Mouse (Mus musculus) stomach, postnatal 0 days (tissue): Measurements from ENCODE around the gene Akap1. TPM values are rescaled to one million over a fixed set of nuclear protein-coding genes. Genes with fewer than 3 reads are reported as not detected.
"Not testable (repeated sequence)": the region's sequence is repeated elsewhere in the genome, so short reads cannot be mapped to it uniquely, and the experiment has no call there.

Source experiments
- ATAC-seq: fragments of 200-750 bp; cut with Nextera tagmentation; 2 replicates; pipeline ENCODE4 v1.8.0; 2017; ENCODE audit not compliant: low FRiP score, low TSS enrichment
- DNase-seq: peaks from one replicate; pipeline ENCODE4 v3.0.0-alpha.2; 2016; ENCODE audit warnings: low spot score
- H3K27ac ChIP-seq: fragments of 300-500 bp; sonication (generic); replicated peaks from 2 replicates; pipeline ENCODE4 v1.5.1; 2014; ENCODE audit warnings: mild to moderate bottlenecking, control low read depth
- H3K27me3 ChIP-seq: fragments of 300-500 bp; sonication (generic); 2 replicates; pipeline ENCODE4 v1.6.1; 2014; ENCODE audit warnings: low read length; ENCODE audit not compliant: control insufficient read depth, insufficient read depth
- H3K36me3 ChIP-seq: fragments of 300-500 bp; sonication (generic); 2 replicates; pipeline ENCODE4 v1.6.1; 2014; ENCODE audit warnings: low read length, mixed read lengths; ENCODE audit not compliant: control insufficient read depth, insufficient read depth
- H3K4me1 ChIP-seq: fragments of 300-500 bp; sonication (generic); replicated peaks from 2 replicates; pipeline ENCODE4 v1.6.1; 2014; ENCODE audit warnings: antibody characterized with exemption; ENCODE audit not compliant: control insufficient read depth, insufficient read depth
- H3K4me2 ChIP-seq: fragments of 300-500 bp; sonication (generic); replicated peaks from 2 replicates; pipeline ENCODE4 v1.6.1; 2014; ENCODE audit warnings: low read depth, mild to moderate bottlenecking, control low read depth, moderate library complexity
- H3K4me3 ChIP-seq: fragments of 300-500 bp; sonication (generic); 2 replicates; pipeline ENCODE4 v1.5.1; 2014; ENCODE audit warnings: low read depth, low read length, control low read depth
- H3K9ac ChIP-seq: fragments of 300-500 bp; sonication (generic); 2 replicates; pipeline ENCODE4 v1.6.1; 2014; ENCODE audit warnings: mild to moderate bottlenecking, low read length, control low read depth, mixed read lengths
- H3K9me3 ChIP-seq: fragments of 300-500 bp; sonication (generic); 2 replicates; pipeline ENCODE4 v1.6.1; 2016; ENCODE audit warnings: low read length; ENCODE audit not compliant: control insufficient read depth
- CTCF ChIP-seq: IDR thresholded peaks from 2 replicates; pipeline ENCODE4 v1.5.1; 2016; ENCODE audit warnings: antibody characterized with exemption, low read depth, mild to moderate bottlenecking, moderate library complexity
- EP300 ChIP-seq: optimal IDR thresholded peaks from 2 replicates; pipeline ENCODE3; 2016; ENCODE audit warnings: antibody characterized with exemption
- WGBS: fragments of 180-500 bp; shearing (Covaris S2); extraction: QIAGEN DNeasy Blood & Tissue Kit; methylation state at CpG from one replicate; pipeline ENCODE4 v1.1.7; 2014; 5-methylcytosine and 5-hydroxymethylcytosine counted together
- polyA plus RNA-seq: library from polyadenylated mRNA; unstranded; fragments of >200 nt; fragmentation: Nextera tagmentation; extraction: Ambion mirVana; gene quantifications from 2 replicates; pipeline ENCODE4 v1.2.1, GENCODE M21; 2015

Akap1 gene
- polyA plus RNA-seq, 1 experiment from 2014 or later = 14.4 TPM

DNA sequence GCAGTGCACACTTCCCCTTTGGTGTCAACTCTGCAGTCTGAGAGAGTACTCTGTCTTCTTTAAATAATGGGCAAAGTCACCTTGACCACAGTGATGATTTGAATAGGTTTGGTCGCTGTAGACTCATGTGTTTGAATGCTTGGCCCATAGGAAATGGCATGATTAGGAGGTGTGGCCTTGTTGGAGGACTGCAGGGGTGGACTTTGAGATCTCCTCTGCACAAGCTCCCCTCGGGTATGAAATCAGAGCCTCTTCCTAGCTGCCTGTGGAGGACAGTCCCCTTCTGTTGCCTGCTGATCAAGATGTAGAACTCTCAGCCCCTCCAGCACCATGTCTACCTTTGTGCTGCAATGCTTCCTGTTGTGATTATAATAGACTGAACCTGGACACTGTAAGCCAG is 39.7 kb upstream of the Akap1 start:
- no peaks in the 10 kb centered on the region for H3K36me3 ChIP-seq
- 55% methylated on average over 2 of the region's 2 CpGs for WGBS
- H3K9ac ChIP-seq = no peak overlapping the region
- H3K4me1 ChIP-seq = no peaks in the 10 kb centered on the region
- no peak for DNase-seq
- no peak overlapping the region for H3K27ac ChIP-seq
- H3K4me2 ChIP-seq = no peak overlapping the region
- no peak overlapping the region for H3K4me3 ChIP-seq
- no peak for ATAC-seq
- H3K27me3 ChIP-seq = no peaks in the 10 kb centered on the region
- TF ChIP-seq EP300 (no peak), CTCF (no peak)
- H3K9me3 ChIP-seq = no peaks in the 10 kb centered on the region

GRCm38 (mm10) chr11:88902762-88903161 is 38.4 kb upstream of the Akap1 start:
- 54% methylated on average over 6 of the region's 6 CpGs for WGBS

GRCm38 (mm10) chr11:88901341-88901802 is 37.0 kb upstream of the Akap1 start:
- no peak for TF ChIP-seq CTCF
- TF ChIP-seq EP300 = no peak
- no peaks in the 10 kb centered on the region for H3K27me3 ChIP-seq
- no peak overlapping the region for H3K9ac ChIP-seq
- no peaks in the 10 kb centered on the region for H3K36me3 ChIP-seq
- no peaks in the 10 kb centered on the region for H3K4me1 ChIP-seq
- 50% methylated on average over 7 of the region's 7 CpGs for WGBS
- H3K9me3 ChIP-seq = no peaks in the 10 kb centered on the region
- no peak overlapping the region for H3K4me3 ChIP-seq
- 0 out of 2 replicates have a peak, but pooled peaks have one; percentile 43 for ATAC-seq
- no peak for DNase-seq
- H3K4me2 ChIP-seq = no peak overlapping the region
- H3K27ac ChIP-seq = peak overlapping the region; percentile 45; the same call in 1 of the 2 replicates

More at GRCm38 (mm10) chr11:88902762-88903161, 38.4 kb upstream of the Akap1 start:
- no peak overlapping the region for H3K4me3 ChIP-seq
- no peak overlapping the region for H3K27ac ChIP-seq
- ATAC-seq (no peak; the same call in 1 of the 2 replicates), DNase-seq (no peak)
- no peaks in the 10 kb centered on the region for H3K36me3 ChIP-seq
- H3K9ac ChIP-seq = no peak overlapping the region
- H3K27me3 ChIP-seq = no peaks in the 10 kb centered on the region
- no peaks in the 10 kb centered on the region for H3K9me3 ChIP-seq
- H3K4me2 ChIP-seq = no peak overlapping the region
- no peaks in the 10 kb centered on the region for H3K4me1 ChIP-seq
- no peak for TF ChIP-seq CTCF
- TF ChIP-seq EP300 = no peak

DNA sequence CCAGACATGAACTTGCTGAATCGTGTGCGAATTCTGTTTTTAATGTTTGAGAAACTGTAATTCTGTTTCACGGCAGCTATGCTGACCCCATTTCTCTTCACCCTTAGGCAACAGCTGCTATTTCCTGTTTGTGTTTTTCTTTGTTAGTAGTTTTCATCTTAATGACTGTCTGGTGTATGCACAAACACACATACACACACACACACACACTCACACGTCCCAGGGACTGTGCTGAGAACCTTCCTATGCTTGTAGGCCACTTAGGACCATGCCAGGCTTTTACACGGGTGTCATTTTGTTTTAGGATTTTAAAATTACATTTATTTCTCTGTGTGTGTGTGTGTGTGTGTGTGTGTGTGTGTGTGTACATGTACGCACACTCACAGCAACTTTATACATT is 35.2 kb upstream of the Akap1 start:
- no peak overlapping the region for H3K9ac ChIP-seq
- no peaks in the 10 kb centered on the region for H3K27me3 ChIP-seq
- H3K4me2 ChIP-seq = no peak overlapping the region
- no peaks in the 10 kb centered on the region for H3K4me1 ChIP-seq
- DNase-seq = no peak
- H3K36me3 ChIP-seq = no peaks in the 10 kb centered on the region
- H3K9me3 ChIP-seq = no peaks in the 10 kb centered on the region
- H3K27ac ChIP-seq = no peak overlapping the region
- 90% methylated on average over 6 of the region's 6 CpGs for WGBS
- ATAC-seq = no peak
- no peak for TF ChIP-seq EP300
- no peak for TF ChIP-seq CTCF
- H3K4me3 ChIP-seq = no peak overlapping the region

- DNase-seq (no peak), ATAC-seq (no peak)
- no peak overlapping the region for H3K4me2 ChIP-seq
- H3K9me3 ChIP-seq = no peaks in the 10 kb centered on the region
- H3K4me3 ChIP-seq = no peak overlapping the region
- no peaks in the 10 kb centered on the region for H3K27me3 ChIP-seq
- no peak overlapping the region for H3K27ac ChIP-seq
- TF ChIP-seq CTCF = no peak
- TF ChIP-seq EP300 = no peak
- 73% methylated on average over 4 of the region's 4 CpGs for WGBS
- no peak overlapping the region for H3K9ac ChIP-seq
- H3K36me3 ChIP-seq = no peaks in the 10 kb centered on the region
- no peaks in the 10 kb centered on the region for H3K4me1 ChIP-seq
Measured at GRCm38 (mm10) chr11:88898380-88898763, 34.0 kb upstream of the Akap1 start.

DNA sequence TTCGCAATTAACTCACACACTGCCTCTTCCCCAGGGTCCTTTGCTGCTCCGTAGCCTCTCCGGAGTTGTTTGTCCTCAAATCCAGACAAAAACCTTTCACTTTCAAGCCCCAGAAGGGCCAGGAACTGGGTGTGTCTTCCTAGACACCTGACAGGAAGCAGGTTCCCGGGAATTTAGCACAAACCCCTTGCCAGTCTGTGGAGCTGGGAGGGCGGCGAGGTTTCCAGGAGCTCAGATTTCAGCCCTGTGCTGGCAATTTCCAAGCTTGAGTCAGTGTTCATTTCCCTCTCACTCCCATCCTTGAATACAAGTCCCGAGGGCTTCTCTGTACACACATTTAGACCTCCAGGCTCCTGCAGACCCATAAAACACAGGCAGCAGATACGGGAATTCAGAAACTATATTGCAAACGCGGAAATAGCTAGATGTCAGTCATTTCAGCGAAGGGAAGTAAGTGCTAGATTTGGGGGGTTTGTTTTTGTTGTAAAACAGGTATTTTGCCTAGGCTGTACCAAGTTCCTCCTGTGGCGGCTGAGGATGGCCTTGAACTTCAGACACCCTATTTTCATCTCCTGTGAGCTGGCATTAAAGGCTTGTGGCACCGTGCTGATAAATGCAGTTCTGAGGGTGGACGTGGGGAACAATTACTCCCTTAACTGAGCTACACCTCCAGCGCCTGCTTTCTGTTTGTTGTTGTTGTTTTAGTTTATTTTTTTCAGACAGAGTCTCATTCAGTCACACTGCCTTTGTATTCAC is 33.4 kb upstream of the Akap1 start:
- 44% methylated on average over 15 of the region's 15 CpGs for WGBS
- no peak overlapping the region for H3K4me3 ChIP-seq
- no peak for ATAC-seq
- peak; percentile 36 for DNase-seq
- no peaks in the 10 kb centered on the region for H3K36me3 ChIP-seq
- no peaks in the 10 kb centered on the region for H3K9me3 ChIP-seq
- peak overlapping the region; percentile 0 for H3K4me2 ChIP-seq
- no peaks in the 10 kb centered on the region for H3K27me3 ChIP-seq
- TF ChIP-seq EP300 (no peak), CTCF (no peak)
- no peak overlapping the region for H3K9ac ChIP-seq
- H3K4me1 ChIP-seq = no peaks in the 10 kb centered on the region
- no peak overlapping the region for H3K27ac ChIP-seq

DNA sequence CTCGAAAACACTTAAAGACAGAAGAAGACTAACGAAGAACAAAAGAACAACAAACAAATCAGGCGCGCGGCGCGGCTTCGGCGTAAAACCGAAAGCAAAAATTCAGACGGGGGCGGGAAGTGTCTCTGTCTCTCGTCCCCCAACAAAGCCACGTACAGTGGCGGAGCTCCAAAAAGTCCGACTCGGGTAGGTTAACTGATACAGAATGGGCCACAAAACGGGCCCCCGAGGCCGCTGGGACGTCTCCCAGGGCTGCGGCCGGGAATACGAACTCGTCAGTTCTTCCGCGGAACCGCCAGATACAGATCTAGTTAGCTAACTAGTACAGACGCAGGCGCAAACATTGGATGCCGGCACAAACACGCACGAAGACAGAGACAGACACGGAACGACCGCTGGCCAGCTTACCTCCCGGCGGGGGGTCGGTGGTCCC is 31.4 kb upstream of the Akap1 start:
- ATAC-seq, H3K27ac ChIP-seq, H3K4me2 ChIP-seq, H3K9me3 ChIP-seq, H3K27me3 ChIP-seq, H3K4me1 ChIP-seq, H3K36me3 ChIP-seq, H3K9ac ChIP-seq, DNase-seq: not testable (repeated sequence)
- H3K4me3 ChIP-seq = peak overlapping the region; percentile 24
- 34% methylated on average over 22 of the region's 39 CpGs for whole genome bisulfite sequencing

- 58% methylated on average over 12 of the region's 20 CpGs for WGBS
- not testable (repeated sequence) for ATAC-seq, H3K27me3 ChIP-seq, H3K9ac ChIP-seq, H3K36me3 ChIP-seq, H3K9me3 ChIP-seq, H3K4me1 ChIP-seq, H3K27ac ChIP-seq, DNase-seq
- peak overlapping the region; percentile 24; the same call in 1 of the 2 replicates for H3K4me3 ChIP-seq
- H3K4me2 ChIP-seq = 0 out of 2 replicates have a peak overlapping the region, but pooled peaks have one; percentile 23
Measured at GRCm38 (mm10) chr11:88895235-88895634, 30.8 kb upstream of the Akap1 start.
